In the genomic region with DNA sequence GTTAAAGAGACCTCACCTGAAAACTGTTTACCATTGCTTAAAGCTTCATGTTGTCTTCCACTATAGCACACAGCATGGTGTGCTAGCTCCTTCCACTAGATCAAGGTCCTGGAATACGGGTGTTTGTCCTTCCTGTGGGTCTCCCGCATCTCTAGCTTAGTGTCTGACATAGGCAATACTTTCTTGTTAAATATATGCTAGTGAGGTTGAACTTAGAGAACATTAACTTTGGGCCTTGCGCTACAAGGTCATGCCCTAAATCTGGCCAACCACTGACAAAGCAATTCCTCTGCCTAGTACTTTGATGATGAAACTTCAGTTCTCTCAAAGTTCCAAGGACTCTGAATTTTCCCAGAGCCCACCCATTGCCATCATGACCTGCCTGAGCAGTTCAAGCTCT, we compare ENCODE assay signal across 26 mouse cellular contexts. TPM values are rescaled to one million over a fixed set of nuclear protein-coding genes. Genes with fewer than 3 reads are reported as not detected.
DNase-seq lines count a peak whose midpoint lies in the region; ATAC-seq and TF ChIP-seq lines count a peak whose summit lies in the region.
"Had no signal": no experiment of that assay in that cellular context is flagged by ENCODE, and none has a peak within 500 bp of the region (broad histone marks: within the 10 kb centered on the region; RNA-seq: fewer than 3 reads in every experiment).

No protein-coding gene starts in this region.

- H3K9ac ChIP-seq in kidney, embryonic 14.5 days (ENCODE audit: low read depth, low read length), result no peak overlapping the region
- no peak overlapping the region for H3K9ac ChIP-seq in liver, embryonic 16.5 days (ENCODE audit: low read depth, low read length)
- H3K9ac ChIP-seq: embryonic facial prominence, embryonic 12.5 days; forebrain, embryonic 12.5 days; heart, embryonic 12.5 days; limb, embryonic 13.5 days; lung, embryonic 14.5 days; neural tube, embryonic 12.5 days had no signal

- 47% methylated on average over 3 of the region's 3 CpGs for WGBS in kidney, adult 2 months
- 78% methylated on average over 3 of the region's 3 CpGs for WGBS in kidney, embryonic 14.5 days
- WGBS in liver, embryonic 16.5 days (ENCODE audit: insufficient replicate concordance), result 56% methylated on average over 3 of the region's 3 CpGs
- WGBS in thymus, adult 2 months, result 98% methylated on average over 3 of the region's 3 CpGs

- H3K4me3 ChIP-seq in kidney, adult 2 months (ENCODE audit: insufficient read depth, low read depth, low read length), result no peak overlapping the region
- no peak overlapping the region for H3K4me3 ChIP-seq in kidney, embryonic 14.5 days (ENCODE audit: low read length)
- no peak overlapping the region for H3K4me3 ChIP-seq in brown adipose tissue, adult 24 weeks (ENCODE audit: insufficient read depth, low read depth, low read length)
- no peak overlapping the region for H3K4me3 ChIP-seq in liver, embryonic 16.5 days (ENCODE audit: low read depth, low read length)
- no peak overlapping the region for H3K4me3 ChIP-seq in thymus, adult 2 months (ENCODE audit: control insufficient read depth, insufficient read depth, low read length)
- H3K4me3 ChIP-seq: embryonic facial prominence, embryonic 12.5 days; erythroblast, embryonic 14.5 days; forebrain, embryonic 12.5 days; heart, embryonic 12.5 days; hindbrain, embryonic 10.5 days; limb, embryonic 13.5 days; megakaryocyte, embryonic 14.5 days; neural tube, embryonic 12.5 days had no signal

- no peak for ATAC-seq in kidney, embryonic 14.5 days (ENCODE audit: low FRiP score, low TSS enrichment)
- peak; percentile 78 for ATAC-seq in liver, embryonic 16.5 days (ENCODE audit: low read depth)
- no peak for ATAC-seq in erythroblast, adult 5-6 weeks (replicated peaks; ENCODE audit: low FRiP score, poor library complexity, severe bottlenecking)
- ATAC-seq: hindbrain, postnatal 0 days; intestine, embryonic 16.5 days had no signal

- TF ChIP-seq POLR2A in kidney, adult 2 months (IDR thresholded peaks at IDR 0.05; ENCODE audit: low read depth, low read length), result no peak
- TF ChIP-seq POLR2A in thymus, adult 2 months (IDR thresholded peaks at IDR 0.05; ENCODE audit: control insufficient read depth, extremely low read depth, insufficient read depth, low read length, poor library complexity), result no peak

- no peak for TF ChIP-seq CTCF in kidney, adult 2 months (conservative IDR thresholded peaks at IDR 0.05; ENCODE audit: insufficient read depth, insufficient read length, low read depth, low read length)
- no peak for TF ChIP-seq CTCF in thymus, adult 2 months (IDR thresholded peaks at IDR 0.05; ENCODE audit: borderline replicate concordance, control insufficient read depth, extremely low read depth, insufficient read depth, low read length, poor library complexity)

- DNase-seq in kidney, adult 2 months, result peak; percentile 69
- peak; percentile 71 for DNase-seq in kidney, adult 9 months
- no peak for DNase-seq in thymus, adult 2 months
- DNase-seq: cerebellum, adult 11-12 months; cerebellum, postnatal 14 days; gastrocnemius, postnatal 25 days; heart, adult 18-20 months; heart, postnatal 10 days; lung, embryonic 14.5 days; midbrain, embryonic 14.5 days; retina, postnatal 1 day; thymus, postnatal 14 days had no signal

- no peak overlapping the region for H3K4me2 ChIP-seq in kidney, embryonic 14.5 days (replicated peaks; ENCODE audit: low read depth, low read length)
- H3K4me2 ChIP-seq in liver, embryonic 16.5 days (ENCODE audit: low read depth, low read length), result 0 out of 2 replicates have a peak overlapping the region, but pooled peaks have one; percentile 24
- H3K4me2 ChIP-seq: embryonic facial prominence, embryonic 12.5 days; forebrain, embryonic 12.5 days; heart, embryonic 12.5 days; limb, embryonic 13.5 days; lung, embryonic 14.5 days; neural tube, embryonic 12.5 days had no signal

- H3K36me3 ChIP-seq in kidney, adult 2 months (ENCODE audit: control insufficient read depth, insufficient read depth, low read length), result peaks cover 2% of the 10 kb centered on the region
- 0 out of 2 replicates have a peak, but pooled peaks cover 2% of the 10 kb centered on the region for H3K36me3 ChIP-seq in kidney, embryonic 14.5 days (ENCODE audit: control insufficient read depth, insufficient read depth, low read length)
- peaks cover 4% of the 10 kb centered on the region; the same call in 1 of the 2 replicates for H3K36me3 ChIP-seq in liver, embryonic 16.5 days (ENCODE audit: control insufficient read depth, insufficient read depth)
- H3K36me3 ChIP-seq in thymus, adult 2 months (ENCODE audit: control insufficient read depth, insufficient read depth, low read length), result no peaks in the 10 kb centered on the region
- H3K36me3 ChIP-seq: forebrain, embryonic 12.5 days had no signal

- no peaks in the 10 kb centered on the region for H3K27me3 ChIP-seq in kidney, adult 2 months (replicated peaks; ENCODE audit: control insufficient read depth, insufficient read depth, low read length)
- H3K27me3 ChIP-seq in kidney, embryonic 14.5 days (ENCODE audit: control insufficient read depth, insufficient read depth, low read length), result no peaks in the 10 kb centered on the region
- H3K27me3 ChIP-seq in liver, embryonic 16.5 days (ENCODE audit: control insufficient read depth, insufficient read depth, low read depth, low read length), result peaks cover 3% of the 10 kb centered on the region
- H3K27me3 ChIP-seq in thymus, adult 2 months (ENCODE audit: control insufficient read depth, insufficient read depth, low read length), result no peaks in the 10 kb centered on the region
- H3K27me3 ChIP-seq: embryonic facial prominence, embryonic 12.5 days; forebrain, embryonic 12.5 days; heart, embryonic 12.5 days; limb, embryonic 13.5 days; neural tube, embryonic 12.5 days had no signal

- no peaks in the 10 kb centered on the region for H3K9me3 ChIP-seq in kidney, embryonic 14.5 days (ENCODE audit: control insufficient read depth, low read length)
- no peaks in the 10 kb centered on the region for H3K9me3 ChIP-seq in liver, embryonic 16.5 days (replicated peaks; ENCODE audit: control insufficient read depth, low read length)
- H3K9me3 ChIP-seq: embryonic facial prominence, embryonic 12.5 days; forebrain, embryonic 12.5 days; neural tube, embryonic 12.5 days had no signal

- H3K4me1 ChIP-seq in kidney, adult 2 months (ENCODE audit: control insufficient read depth, insufficient read depth, low read length), result peaks cover 9% of the 10 kb centered on the region; the same call in 1 of the 2 replicates
- H3K4me1 ChIP-seq in kidney, embryonic 14.5 days (ENCODE audit: control insufficient read depth, insufficient read depth, low read length), result peaks cover 5% of the 10 kb centered on the region; the same call in 1 of the 2 replicates
- H3K4me1 ChIP-seq in brown adipose tissue, adult 24 weeks (ENCODE audit: control insufficient read depth, insufficient read depth, insufficient read length, low read length), result 0 out of 2 replicates have a peak, but pooled peaks cover 2% of the 10 kb centered on the region
- H3K4me1 ChIP-seq in liver, embryonic 16.5 days (ENCODE audit: control insufficient read depth, low read depth, low read length), result no peaks in the 10 kb centered on the region; the same call in 1 of the 2 replicates
- H3K4me1 ChIP-seq in thymus, adult 2 months (replicated peaks; ENCODE audit: control insufficient read depth, insufficient read depth, low read length), result no peaks in the 10 kb centered on the region

- peak overlapping the region; percentile 66 for H3K27ac ChIP-seq in kidney, adult 2 months (ENCODE audit: insufficient read depth, low read depth, low read length)
- no peak overlapping the region for H3K27ac ChIP-seq in kidney, embryonic 14.5 days (ENCODE audit: low read depth, low read length)
- peak overlapping the region; percentile 31 for H3K27ac ChIP-seq in brown adipose tissue, adult 24 weeks (replicated peaks; ENCODE audit: low read depth, low read length)
- H3K27ac ChIP-seq in liver, embryonic 16.5 days (ENCODE audit: low read length), result no peak overlapping the region
- no peak overlapping the region for H3K27ac ChIP-seq in thymus, adult 2 months (ENCODE audit: control insufficient read depth, insufficient read depth, low read length)
- H3K27ac ChIP-seq: embryonic facial prominence, embryonic 12.5 days; forebrain, embryonic 12.5 days; hindbrain, embryonic 10.5 days; hindbrain, postnatal 0 days; limb, embryonic 13.5 days; neural tube, embryonic 12.5 days had no signal

RNA-seq across cellular contexts. Expression of a gene that starts 7.0 kb away (rescaled TPM):
- 35.4 and 49.9 TPM in 2 replicates for polyA plus RNA-seq in kidney, adult 2 months (2012; rRNA removed)
- polyA plus RNA-seq in kidney, embryonic 14.5 days (2014; fragmentation: Nextera tagmentation; extraction: Ambion mirVana), result 18.6 and 22.4 TPM in 2 replicates
- 50.1 and 62.8 TPM in 2 replicates for polyA plus RNA-seq in brown adipose tissue, adult 24 weeks (2012; ENCODE audit: insufficient read depth, insufficient read length, missing spikeins)
- 9.8 and 10.2 TPM in 2 replicates for polyA plus RNA-seq in liver, embryonic 16.5 days (2015; fragmentation: Nextera tagmentation; extraction: Ambion mirVana)
- total RNA-seq in erythroblast, adult 5-6 weeks (2015; ENCODE audit: low replicate concordance), result not detected in 2 replicates
- not detected in 2 replicates for total RNA-seq in erythroblast, adult 5-6 weeks (2017; ENCODE audit: low replicate concordance)
- 4.9 and 5.2 TPM in 2 replicates for polyA plus RNA-seq in thymus, adult 2 months (2012; rRNA removed)
- polyA plus RNA-seq: erythroblast, embryonic 14.5 days had no signal

RNA-seq across cellular contexts. Expression of a gene that starts 7.1 kb away (rescaled TPM):
- polyA plus RNA-seq in kidney, adult 2 months (2012; rRNA removed), result 104 and 114 TPM in 2 replicates
- polyA plus RNA-seq in kidney, embryonic 14.5 days (2014; fragmentation: Nextera tagmentation; extraction: Ambion mirVana), result 67.3 and 98.7 TPM in 2 replicates
- 32.4 and 36.8 TPM in 2 replicates for polyA plus RNA-seq in brown adipose tissue, adult 24 weeks (2012; ENCODE audit: insufficient read depth, insufficient read length, missing spikeins)
- polyA plus RNA-seq in liver, embryonic 16.5 days (2015; fragmentation: Nextera tagmentation; extraction: Ambion mirVana), result 15.9 and 17.4 TPM in 2 replicates
- total RNA-seq in erythroblast, adult 5-6 weeks (2015; ENCODE audit: low replicate concordance), result 4.4 and 9.8 TPM in 2 replicates
- 2.9 and 3.0 TPM in 2 replicates for total RNA-seq in erythroblast, adult 5-6 weeks (2017; ENCODE audit: low replicate concordance)
- 57.4 and 69.5 TPM in 2 replicates for polyA plus RNA-seq in thymus, adult 2 months (2012; rRNA removed)

RNA-seq across cellular contexts. Expression of a gene that starts 7.3 kb away (rescaled TPM):
- polyA plus RNA-seq in kidney, adult 2 months (2012; rRNA removed), result 3.0 and 5.5 TPM in 2 replicates
- polyA plus RNA-seq in kidney, embryonic 14.5 days (2014; fragmentation: Nextera tagmentation; extraction: Ambion mirVana), result 0.43 and 0.45 TPM in 2 replicates
- polyA plus RNA-seq in brown adipose tissue, adult 24 weeks (2012; ENCODE audit: insufficient read depth, insufficient read length, missing spikeins), result 3.5 and 4.0 TPM in 2 replicates
- polyA plus RNA-seq in liver, embryonic 16.5 days (2015; fragmentation: Nextera tagmentation; extraction: Ambion mirVana), result 0.09 and 0.14 TPM in 2 replicates
- not detected in 2 replicates for total RNA-seq in erythroblast, adult 5-6 weeks (2015; ENCODE audit: low replicate concordance)
- not detected in 2 replicates for total RNA-seq in erythroblast, adult 5-6 weeks (2017; ENCODE audit: low replicate concordance)
- polyA plus RNA-seq in thymus, adult 2 months (2012; rRNA removed), result 0.73 and 0.96 TPM in 2 replicates
- polyA plus RNA-seq: erythroblast, embryonic 14.5 days had no signal

Comparison
In these comparisons a context has a peak if more than half of its experiments do, and no peak if none do; other contexts are left out.
1. H3K27ac ChIP-seq: peak in kidney, adult 2 months (single experiment) and brown adipose tissue, adult 24 weeks (single experiment); none in kidney, embryonic 14.5 days (single experiment), liver, embryonic 16.5 days (single experiment) and thymus, adult 2 months (single experiment).